In the genomic region with DNA sequence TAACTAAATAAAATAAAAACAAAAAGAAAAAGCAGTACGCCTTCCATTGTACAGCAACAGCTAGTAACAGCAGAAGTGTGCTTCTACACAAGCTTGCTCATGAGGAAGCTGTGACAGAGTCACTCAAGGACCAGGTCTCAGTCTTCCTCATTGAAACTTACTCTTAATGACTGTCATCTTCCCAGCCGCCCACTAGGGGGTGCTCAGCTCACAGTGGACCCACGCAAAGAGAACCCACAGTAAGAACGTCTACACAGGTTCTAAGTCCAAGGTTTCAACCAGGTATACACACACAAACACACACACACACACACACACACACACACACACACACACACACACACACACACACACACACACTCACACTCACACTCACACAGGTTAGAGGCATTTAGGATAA, we compare ENCODE assay signal across 9 mouse cellular contexts.
DNase-seq lines count a peak whose midpoint lies in the region; ATAC-seq lines count a peak whose summit lies in the region.
"Had no signal": no experiment of that assay in that cellular context is flagged by ENCODE, and none has a peak within 500 bp of the region (broad histone marks: within the 10 kb centered on the region; RNA-seq: fewer than 3 reads in every experiment).

No protein-coding gene starts in this region.

- no peak overlapping the region for H3K4me3 ChIP-seq in liver, embryonic 16.5 days (ENCODE audit: low read depth, low read length)
- H3K4me3 ChIP-seq: erythroblast, embryonic 14.5 days had no signal

- H3K36me3 ChIP-seq in liver, embryonic 16.5 days (ENCODE audit: control insufficient read depth, insufficient read depth): no peaks in the 10 kb centered on the region

- DNase-seq in 3T3-L1 (ENCODE audit: low read depth, low spot score) (peak; percentile 75), WW6 (ENCODE audit: low read depth, low spot score) (peak; percentile 28)
- peak; percentile 50 to 57 for DNase-seq in gastrocnemius, postnatal 36 days
- DNase-seq in kidney, postnatal 25 days: peak; percentile 74 to 76
- peak; percentile 58 for DNase-seq in ovary, postnatal 14 days (ENCODE audit: low spot score)
- peak; percentile 31 to 77 for DNase-seq in thymus, postnatal 10 days (ENCODE audit: low spot score in 2 of 2)

- 16% methylated on average over 4 of the region's 4 CpGs for WGBS in liver, embryonic 16.5 days (ENCODE audit: insufficient replicate concordance)

- H3K9me3 ChIP-seq in liver, embryonic 16.5 days (replicated peaks; ENCODE audit: control insufficient read depth, low read length): no peaks in the 10 kb centered on the region

- H3K4me1 ChIP-seq in liver, embryonic 16.5 days (ENCODE audit: control insufficient read depth, low read depth, low read length): no peaks in the 10 kb centered on the region

- ATAC-seq in common myeloid progenitor, adult 5-6 weeks (replicated peaks; ENCODE audit: low read depth, poor library complexity, severe bottlenecking): peak; percentile 95
- peak; percentile 48; the same call in 1 of the 2 replicates for ATAC-seq in liver, embryonic 16.5 days (ENCODE audit: low read depth)

- intact Hi-C loops in gastrocnemius, postnatal 36 days (cut with DNase I): loop anchor here (2.0 to 5.0 kb wide), 2 partner anchors 326 to 422 kb away; no protein-coding TSS in a partner anchor

- H3K9ac ChIP-seq in liver, embryonic 16.5 days (ENCODE audit: low read depth, low read length): no peak overlapping the region

- H3K4me2 ChIP-seq in liver, embryonic 16.5 days (ENCODE audit: low read depth, low read length): no peak overlapping the region

- H3K27ac ChIP-seq in liver, embryonic 16.5 days (ENCODE audit: low read length): no peak overlapping the region

- no peaks in the 10 kb centered on the region for H3K27me3 ChIP-seq in liver, embryonic 16.5 days (ENCODE audit: control insufficient read depth, insufficient read depth, low read depth, low read length)
